Mouse (Mus musculus) hindbrain, postnatal 0 days (tissue): ENCODE measurements around the gene St6gal1. TPM values are rescaled to one million over a fixed set of nuclear protein-coding genes. Genes with fewer than 3 reads are reported as not detected.
A peak's percentile ranks its signal among the peaks of the same experiment; 100 is the strongest.

Experiments
- ATAC-seq: fragments of 200-750 bp; cut with Nextera tagmentation; 2 replicates; pipeline ENCODE4 v1.8.0; 2017; ENCODE audit warnings: mild to moderate bottlenecking, moderate TSS enrichment, moderate library complexity
- DNase-seq: peaks from one replicate; pipeline ENCODE4 v3.0.0-alpha.2; 2015; ENCODE audit warnings: low spot score
- H3K27ac ChIP-seq: fragments of 300-500 bp; sonication (generic); 2 replicates; pipeline ENCODE4 v1.5.1; 2014; ENCODE audit warnings: mild to moderate bottlenecking
- H3K27me3 ChIP-seq: fragments of 300-500 bp; sonication (generic); 2 replicates; pipeline ENCODE4 v1.6.1; 2014; ENCODE audit warnings: low read length, mixed read lengths; ENCODE audit not compliant: insufficient read depth
- H3K36me3 ChIP-seq: fragments of 300-500 bp; sonication (generic); 2 replicates; pipeline ENCODE4 v1.6.1; 2014; ENCODE audit warnings: low read length, mixed read lengths; ENCODE audit not compliant: insufficient read depth
- H3K4me1 ChIP-seq: fragments of 300-500 bp; sonication (generic); 2 replicates; pipeline ENCODE4 v1.6.1; 2014; ENCODE audit warnings: antibody characterized with exemption, low read length, mixed read lengths; ENCODE audit not compliant: insufficient read depth
- H3K4me2 ChIP-seq: fragments of 300-500 bp; sonication (generic); 2 replicates; pipeline ENCODE4 v1.6.1; 2014; ENCODE audit warnings: low read depth, mild to moderate bottlenecking, low read length, moderate library complexity, mixed read lengths
- H3K4me3 ChIP-seq: fragments of 300-500 bp; sonication (generic); 2 replicates; pipeline ENCODE4 v1.5.1; 2014; ENCODE audit warnings: low read length
- H3K9ac ChIP-seq: fragments of 300-500 bp; sonication (generic); replicated peaks from 2 replicates; pipeline ENCODE4 v1.6.1; 2014; ENCODE audit warnings: mild to moderate bottlenecking, low read length, moderate library complexity, mixed read lengths
- H3K9me3 ChIP-seq: fragments of 300-500 bp; sonication (generic); 2 replicates; pipeline ENCODE4 v1.6.1; 2016; ENCODE audit warnings: low read length, mixed read lengths
- CTCF ChIP-seq: IDR thresholded peaks from 2 replicates; pipeline ENCODE4 v1.5.1; 2016; ENCODE audit warnings: antibody characterized with exemption, control low read depth, low read depth
- whole genome bisulfite sequencing: fragments of 180-500 bp; shearing (Covaris S2); extraction: QIAGEN DNeasy Blood & Tissue Kit; methylation state at CpG from one replicate; pipeline ENCODE4 v1.1.7; 2014; 5-methylcytosine and 5-hydroxymethylcytosine counted together
- polyA plus RNA-seq: library from polyadenylated mRNA; unstranded; fragments of >200 nt; fragmentation: Nextera tagmentation; extraction: Ambion mirVana; gene quantifications from 2 replicates; pipeline ENCODE4 v1.2.1, GENCODE M21; 2015
- total RNA-seq: library from RNA; depleted of rRNA; stranded (reverse); fragments of >200 nt; gene quantifications from 2 replicates; pipeline ENCODE4 v1.2.3, GENCODE M21; 2014

Gene St6gal1
- total and polyA plus RNA-seq, 2 experiments from 2014 or later = 10.4 to 23.9 TPM

GRCm38 (mm10) chr16:23350802-23351201 lies 126.3 kb downstream of the St6gal1 start:
- Histone ChIP-seq H3K27me3 (no peaks in the 10 kb centered on the region), H3K4me3 (no peak overlapping the region), H3K9me3 (no peaks in the 10 kb centered on the region), H3K4me2 (no peak overlapping the region), H3K36me3 (no peaks in the 10 kb centered on the region), H3K4me1 (no peaks in the 10 kb centered on the region), H3K27ac (no peak overlapping the region), H3K9ac (no peak overlapping the region)
- no peak for TF ChIP-seq CTCF
- DNase-seq = peak; percentile 7
- ATAC-seq = 0 out of 2 replicates have a peak, but pooled peaks have one; percentile 21
- WGBS = 21% methylated on average over 2 of the region's 2 CpGs

GRCm38 (mm10) chr16:23361031-23361430 lies 136.5 kb downstream of the St6gal1 start:
- Histone ChIP-seq H3K36me3 (no peaks in the 10 kb centered on the region; the same call in 1 of the 2 replicates), H3K4me2 (no peak overlapping the region), H3K9ac (no peak overlapping the region), H3K9me3 (no peaks in the 10 kb centered on the region), H3K4me3 (no peak overlapping the region), H3K27ac (no peak overlapping the region), H3K27me3 (no peaks in the 10 kb centered on the region), H3K4me1 (0 out of 2 replicates have a peak, but pooled peaks cover 4% of the 10 kb centered on the region)
- DNase-seq (no peak), ATAC-seq (no peak)
- no peak for TF ChIP-seq CTCF
- 78% methylated on average over 4 of the region's 4 CpGs for WGBS

GRCm38 (mm10) chr16:23361434-23361970 lies 137.0 kb downstream of the St6gal1 start:
- H3K36me3 ChIP-seq = no peaks in the 10 kb centered on the region; the same call in 1 of the 2 replicates
- 0 out of 2 replicates have a peak, but pooled peaks cover 4% of the 10 kb centered on the region for H3K4me1 ChIP-seq
- no peak overlapping the region for H3K4me2 ChIP-seq
- H3K27me3 ChIP-seq = no peaks in the 10 kb centered on the region
- no peak overlapping the region for H3K4me3 ChIP-seq
- no peak for TF ChIP-seq CTCF
- H3K9ac ChIP-seq = no peak overlapping the region
- WGBS = 79% methylated on average over 3 of the region's 3 CpGs
- no peak for DNase-seq
- H3K9me3 ChIP-seq = no peaks in the 10 kb centered on the region
- H3K27ac ChIP-seq = no peak overlapping the region
- no peak for ATAC-seq

- Histone ChIP-seq H3K9ac (no peak overlapping the region), H3K27me3 (no peaks in the 10 kb centered on the region), H3K4me3 (no peak overlapping the region), H3K9me3 (no peaks in the 10 kb centered on the region), H3K36me3 (no peaks in the 10 kb centered on the region), H3K4me1 (0 out of 2 replicates have a peak, but pooled peaks cover 4% of the 10 kb centered on the region), H3K4me2 (no peak overlapping the region), H3K27ac (no peak overlapping the region)
- ATAC-seq (no peak), DNase-seq (peak; percentile 27)
- 43% methylated on average over 2 of the region's 2 CpGs for WGBS
- TF ChIP-seq CTCF = no peak
These were observed 139.9 kb downstream of the St6gal1 start for GRCm38 (mm10) chr16:23364328-23364990.

- Histone ChIP-seq H3K4me3 (no peak overlapping the region), H3K36me3 (no peaks in the 10 kb centered on the region), H3K9ac (no peak overlapping the region), H3K9me3 (no peaks in the 10 kb centered on the region), H3K4me2 (no peak overlapping the region), H3K27ac (no peak overlapping the region), H3K4me1 (0 out of 2 replicates have a peak, but pooled peaks cover 4% of the 10 kb centered on the region), H3K27me3 (no peaks in the 10 kb centered on the region)
- no peak for ATAC-seq
- WGBS = 47% methylated on average over 3 of the region's 3 CpGs
- TF ChIP-seq CTCF = no peak
- no peak for DNase-seq
These were observed 144.6 kb downstream of the St6gal1 start for GRCm38 (mm10) chr16:23369124-23369523.

GRCm38 (mm10) chr16:23370724-23371123 lies 146.2 kb downstream of the St6gal1 start:
- Histone ChIP-seq H3K27me3 (no peaks in the 10 kb centered on the region), H3K36me3 (no peaks in the 10 kb centered on the region), H3K4me2 (no peak overlapping the region), H3K4me3 (no peak overlapping the region), H3K4me1 (no peaks in the 10 kb centered on the region), H3K9me3 (no peaks in the 10 kb centered on the region), H3K9ac (no peak overlapping the region), H3K27ac (no peak overlapping the region)
- ATAC-seq = no peak
- DNase-seq = no peak
- TF ChIP-seq CTCF = no peak
- WGBS = 94% methylated on average over 7 of the region's 7 CpGs

- H3K9ac ChIP-seq = no peak overlapping the region
- no peak for TF ChIP-seq CTCF
- 77% methylated on average over 2 of the region's 2 CpGs for WGBS
- no peak overlapping the region for H3K4me2 ChIP-seq
- no peak for DNase-seq
- H3K9me3 ChIP-seq = no peaks in the 10 kb centered on the region
- no peak overlapping the region for H3K4me3 ChIP-seq
- H3K27me3 ChIP-seq = no peaks in the 10 kb centered on the region
- H3K27ac ChIP-seq = no peak overlapping the region
- no peaks in the 10 kb centered on the region for H3K36me3 ChIP-seq
- no peak for ATAC-seq
- no peaks in the 10 kb centered on the region for H3K4me1 ChIP-seq
These were observed 147.8 kb downstream of the St6gal1 start for GRCm38 (mm10) chr16:23372340-23372739.
